Mouse (Mus musculus) kidney, adult 2 months (tissue): Measurements from ENCODE around the gene 4930449I24Rik. TPM values are rescaled to one million over a fixed set of nuclear protein-coding genes. Genes with fewer than 3 reads are reported as not detected.
"Not testable (repeated sequence)": the region's sequence is repeated elsewhere in the genome, so short reads cannot be mapped to it uniquely, and the experiment has no call there.

Experiments
- DNase-seq: peaks from one replicate; pipeline ENCODE4 v3.0.0; 2021
- H3K27ac ChIP-seq: fragments of 200-500 bp; 2 replicates; pipeline ENCODE4 v1.5.1; 2012; ENCODE audit warnings: low read depth, low read length, control low read depth, inconsistent platforms; ENCODE audit not compliant: insufficient read depth
- H3K27me3 ChIP-seq: fragments of 200-500 bp; replicated peaks from 2 replicates; pipeline ENCODE4 v1.6.1; 2012; ENCODE audit warnings: mild to moderate bottlenecking, moderate library complexity, low read length, inconsistent platforms; ENCODE audit not compliant: control insufficient read depth, insufficient read depth
- H3K36me3 ChIP-seq: fragments of 200-500 bp; 2 replicates; pipeline ENCODE4 v1.6.1; 2012; ENCODE audit warnings: mild to moderate bottlenecking, moderate library complexity, low read length, inconsistent platforms; ENCODE audit not compliant: control insufficient read depth, insufficient read depth
- H3K4me1 ChIP-seq: fragments of 200-500 bp; 2 replicates; pipeline ENCODE4 v1.6.1; 2011; ENCODE audit warnings: low read length; ENCODE audit not compliant: control insufficient read depth, insufficient read depth
- H3K4me3 ChIP-seq: fragments of 200-500 bp; 2 replicates; pipeline ENCODE4 v1.5.1; 2011; ENCODE audit warnings: mild to moderate bottlenecking, low read depth, low read length, control low read depth; ENCODE audit not compliant: insufficient read depth
- CTCF ChIP-seq: fragments of 200-500 bp; conservative IDR thresholded peaks from 2 replicates; pipeline ENCODE4 v1.5.1; 2011; ENCODE audit warnings: low read depth, mild to moderate bottlenecking, control low read depth, low read length, moderate library complexity, mixed read lengths; ENCODE audit not compliant: insufficient read depth, insufficient read length
- POLR2A ChIP-seq: fragments of 200-500 bp; IDR thresholded peaks from one replicate; pipeline ENCODE4 v1.6.1; 2011; ENCODE audit warnings: low read depth, low read length, control low read depth
- WGBS: fragments of 180-500 bp; shearing (Covaris S2); methylation state at CpG from one replicate; pipeline ENCODE4 v1.1.7; 2018; 5-methylcytosine and 5-hydroxymethylcytosine counted together
- polyA plus RNA-seq: library from polyadenylated mRNA; depleted of rRNA; stranded (reverse); fragments of >200 nt; gene quantifications from 2 replicates; pipeline ENCODE4 v1.2.3, GENCODE M21; 2012; rRNA removed

Gene 4930449I24Rik
- not detected in 2 replicates for polyA plus RNA-seq

DNA sequence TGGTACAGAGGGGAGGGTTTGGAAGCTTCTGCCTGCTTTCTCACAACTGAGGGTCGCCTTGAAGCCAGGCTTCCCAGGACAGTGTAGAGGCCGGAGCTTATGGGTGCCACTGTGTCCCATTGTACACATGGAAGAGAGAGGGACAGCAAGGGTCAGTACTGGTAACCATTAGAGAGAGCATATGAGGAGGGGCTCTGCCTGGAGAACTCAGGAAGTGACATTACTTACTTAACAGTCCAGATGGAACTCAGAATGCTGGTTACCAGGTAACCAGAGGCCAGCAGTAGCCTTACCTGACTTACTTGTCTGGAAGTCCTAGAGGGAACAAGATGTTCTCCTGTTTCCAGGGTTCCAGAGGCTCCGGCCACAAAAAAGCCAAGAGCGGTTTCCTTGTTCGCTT, at the start of gene 4930449I24Rik:
4930449I24Rik (plus strand) TSS at position 301 of the 400 bp plus-strand sequence.
- not testable (repeated sequence) for H3K27ac ChIP-seq, H3K4me1 ChIP-seq, DNase-seq, H3K27me3 ChIP-seq, H3K4me3 ChIP-seq, H3K36me3 ChIP-seq
- no CpG with 5 or more reads among the region's 5 CpGs for WGBS

DNA sequence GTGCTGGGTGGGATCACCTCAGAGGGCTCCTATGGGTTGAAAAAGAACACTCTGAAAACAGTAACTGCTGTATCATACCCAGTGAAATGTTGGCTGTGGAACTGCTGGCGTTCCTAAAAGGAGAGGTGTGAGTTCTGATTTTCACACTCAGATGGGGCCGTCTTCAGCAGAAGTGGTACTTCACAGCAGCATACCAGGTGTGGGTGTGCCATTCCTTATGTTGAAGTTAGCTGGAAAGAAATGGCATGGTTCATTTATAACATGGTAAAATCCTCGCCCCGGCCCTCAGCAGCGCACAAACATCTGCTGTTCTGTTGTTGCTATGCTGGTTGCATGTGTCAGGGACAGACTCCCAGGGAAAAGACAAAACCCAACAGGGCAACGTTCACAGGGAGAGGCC, 48.6 kb upstream of the 4930449I24Rik start:
- no peak for TF ChIP-seq CTCF
- TF ChIP-seq POLR2A: no peak
- H3K27ac ChIP-seq: no peak overlapping the region
- no peaks in the 10 kb centered on the region for H3K36me3 ChIP-seq
- H3K4me1 ChIP-seq: no peaks in the 10 kb centered on the region
- 88% methylated on average over 6 of the region's 6 CpGs for WGBS
- no peak for DNase-seq
- H3K27me3 ChIP-seq: no peaks in the 10 kb centered on the region
- no peak overlapping the region for H3K4me3 ChIP-seq

DNA sequence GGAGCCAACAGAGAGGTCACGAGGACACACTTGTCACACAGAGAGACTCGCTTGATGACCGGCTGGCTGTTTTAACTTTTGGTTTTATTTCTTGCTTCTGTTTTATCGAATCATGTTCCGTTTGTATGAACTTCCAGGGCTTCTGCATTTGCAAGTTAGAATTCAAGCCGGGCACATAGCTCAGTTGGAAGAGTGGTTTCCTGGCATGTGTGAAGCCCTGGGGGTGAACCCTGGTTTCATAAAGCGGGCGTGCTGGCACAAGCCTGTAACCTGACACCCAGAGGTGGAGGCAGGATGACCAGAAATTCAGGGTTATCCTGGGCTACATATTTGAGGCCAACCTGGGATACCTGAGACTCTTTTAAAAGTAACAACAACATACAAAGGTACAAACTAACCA, 40.6 kb upstream of the 4930449I24Rik start:
- Histone ChIP-seq H3K27ac (peak overlapping the region; percentile 63), H3K4me1 (no peaks in the 10 kb centered on the region), H3K36me3 (no peaks in the 10 kb centered on the region), H3K27me3 (no peaks in the 10 kb centered on the region), H3K4me3 (no peak overlapping the region)
- no peak for TF ChIP-seq CTCF
- TF ChIP-seq POLR2A: no peak
- 33% methylated on average over 8 of the region's 8 CpGs for WGBS
- peak; percentile 75 for DNase-seq

DNA sequence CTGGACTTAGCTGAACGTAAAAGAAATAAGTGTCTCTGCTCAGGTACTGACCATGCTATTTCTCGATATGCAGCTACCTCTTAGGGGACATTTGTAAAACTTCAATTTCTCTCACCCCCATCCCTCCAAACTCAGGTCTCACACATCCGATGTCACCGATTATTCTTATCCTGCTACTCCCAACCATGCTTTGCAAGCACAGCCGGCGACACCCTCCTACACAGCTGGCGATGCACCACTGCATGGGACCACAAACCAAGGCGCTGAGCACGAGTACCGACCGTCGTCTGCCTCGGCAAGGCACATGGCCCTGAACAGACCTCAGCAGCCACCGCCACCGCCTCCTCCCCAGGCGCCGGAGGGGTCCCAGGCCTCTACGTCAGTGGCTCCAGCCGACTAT, 35.5 kb upstream of the 4930449I24Rik start:
- H3K4me1 ChIP-seq: no peaks in the 10 kb centered on the region
- WGBS: 85% methylated on average over 19 of the region's 19 CpGs
- no peak for DNase-seq
- TF ChIP-seq CTCF: no peak
- no peak for TF ChIP-seq POLR2A
- no peaks in the 10 kb centered on the region for H3K27me3 ChIP-seq
- H3K27ac ChIP-seq: no peak overlapping the region
- no peak overlapping the region for H3K4me3 ChIP-seq
- H3K36me3 ChIP-seq: no peaks in the 10 kb centered on the region

DNA sequence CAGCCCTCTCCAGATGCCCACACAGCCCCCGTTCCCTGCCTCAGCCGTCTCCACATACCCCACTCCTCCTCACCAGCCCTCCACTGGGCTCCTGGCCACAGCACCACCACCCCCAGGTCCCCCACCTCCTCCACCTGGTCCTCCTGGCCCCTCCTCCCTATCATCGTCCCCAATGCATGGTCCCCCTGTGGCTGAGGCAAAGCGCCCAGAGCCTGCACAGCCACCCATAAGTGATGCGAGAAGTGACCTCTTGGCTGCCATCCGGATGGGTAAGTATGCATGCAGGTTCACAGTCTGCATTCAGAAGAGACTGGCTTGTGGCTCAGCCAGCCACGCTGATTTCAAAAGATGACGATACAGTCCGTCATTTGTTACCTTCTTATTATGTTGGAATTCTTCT, 33.9 kb upstream of the 4930449I24Rik start:
- TF ChIP-seq CTCF (no peak), POLR2A (no peak)
- WGBS: 81% methylated on average over 9 of the region's 9 CpGs
- no peak overlapping the region for H3K4me3 ChIP-seq
- DNase-seq: no peak
- no peak overlapping the region for H3K27ac ChIP-seq
- H3K27me3 ChIP-seq: no peaks in the 10 kb centered on the region
- no peaks in the 10 kb centered on the region for H3K36me3 ChIP-seq
- no peaks in the 10 kb centered on the region for H3K4me1 ChIP-seq

DNA sequence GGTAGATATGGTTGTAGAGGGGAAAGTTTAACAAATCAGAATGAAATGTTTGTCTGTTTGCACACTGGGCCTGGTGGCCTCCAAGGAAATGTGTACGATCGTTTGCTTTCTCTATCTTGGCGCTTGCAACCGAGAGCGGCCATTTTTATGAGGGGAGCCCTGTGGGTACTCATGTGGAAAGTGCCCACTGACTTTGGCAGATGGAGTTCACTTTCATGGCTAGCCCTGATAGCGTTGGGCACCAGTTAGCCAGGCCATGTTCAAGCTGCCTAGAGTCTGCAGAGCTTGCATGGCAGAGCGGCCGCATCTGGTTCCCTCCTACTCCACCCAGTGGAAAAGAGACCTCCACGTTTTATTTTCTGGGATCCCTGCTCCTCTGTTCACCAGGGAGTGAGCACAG, 31.4 kb upstream of the 4930449I24Rik start:
- Histone ChIP-seq H3K27me3 (no peaks in the 10 kb centered on the region), H3K27ac (peak overlapping the region; percentile 12; the same call in 1 of the 2 replicates), H3K4me3 (no peak overlapping the region), H3K36me3 (no peaks in the 10 kb centered on the region), H3K4me1 (no peaks in the 10 kb centered on the region)
- TF ChIP-seq POLR2A (no peak), CTCF (no peak)
- WGBS: 74% methylated on average over 9 of the region's 9 CpGs
- no peak for DNase-seq

DNA sequence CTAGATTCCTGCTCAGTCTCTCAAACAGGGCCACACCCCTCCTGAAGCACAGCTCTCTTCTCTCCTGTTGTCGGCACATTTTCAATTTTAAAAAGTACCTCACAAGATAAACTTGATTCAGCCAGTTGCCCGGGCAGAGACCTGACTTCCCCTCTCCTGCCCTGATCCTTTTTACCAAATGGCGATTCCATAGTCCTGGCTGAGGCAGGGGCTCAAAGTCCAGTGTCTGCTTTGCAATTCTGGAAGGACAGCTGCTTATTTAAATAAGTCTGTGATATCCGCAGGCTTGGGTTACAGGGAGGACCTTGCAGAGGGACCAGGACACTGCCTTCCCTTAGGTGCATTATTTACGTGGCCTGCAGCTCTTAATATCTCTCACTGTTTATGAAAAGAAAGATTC, 30.9 kb upstream of the 4930449I24Rik start:
- H3K27me3 ChIP-seq: no peaks in the 10 kb centered on the region
- H3K4me3 ChIP-seq: no peak overlapping the region
- DNase-seq: peak; percentile 47
- TF ChIP-seq CTCF: no peak
- TF ChIP-seq POLR2A: no peak
- H3K27ac ChIP-seq: no peak overlapping the region
- no peaks in the 10 kb centered on the region for H3K36me3 ChIP-seq
- WGBS: 58% methylated on average over 5 of the region's 5 CpGs
- H3K4me1 ChIP-seq: no peaks in the 10 kb centered on the region

DNA sequence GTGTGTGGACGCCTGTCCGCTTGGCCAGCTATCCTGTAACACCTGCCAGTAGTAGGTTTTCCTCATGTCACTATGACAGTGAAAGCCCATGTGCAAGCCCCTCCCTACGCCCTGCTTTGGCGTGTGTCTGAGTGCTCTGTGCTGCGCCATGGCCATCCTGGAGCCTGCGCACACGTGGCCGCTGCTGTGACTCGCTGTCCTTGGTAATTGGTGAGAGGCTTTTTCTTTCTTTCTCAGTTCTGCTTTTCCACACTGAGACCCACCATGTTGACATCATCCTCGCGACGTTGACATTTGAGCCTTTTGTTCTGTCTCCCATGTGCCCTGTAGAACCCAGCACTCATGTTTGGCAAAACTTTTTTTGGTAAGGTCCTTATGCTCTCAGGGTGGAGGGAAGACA, 30.4 kb upstream of the 4930449I24Rik start:
- H3K4me1 ChIP-seq: no peaks in the 10 kb centered on the region

More for the DNA sequence above, 30.4 kb upstream of the 4930449I24Rik start:
- H3K27me3 ChIP-seq: no peaks in the 10 kb centered on the region
- TF ChIP-seq POLR2A (no peak), CTCF (no peak)
- H3K27ac ChIP-seq: no peak overlapping the region
- 88% methylated on average over 12 of the region's 12 CpGs for WGBS
- no peaks in the 10 kb centered on the region for H3K36me3 ChIP-seq
- DNase-seq: no peak
- H3K4me3 ChIP-seq: no peak overlapping the region
